Mouse (Mus musculus) kidney, embryonic 16.5 days (tissue): ENCODE data around the gene Tspan9. TPM values are rescaled to one million over a fixed set of nuclear protein-coding genes. Genes with fewer than 3 reads are reported as not detected.
A peak's percentile ranks its signal among the peaks of the same experiment; 100 is the strongest.

ENCODE experiments used
- ATAC-seq: fragments of 200-750 bp; cut with Nextera tagmentation; 2 replicates; pipeline ENCODE4 v1.8.0; 2017; ENCODE audit warnings: moderate TSS enrichment; ENCODE audit not compliant: low FRiP score, low TSS enrichment
- H3K27ac ChIP-seq: fragments of 300-500 bp; sonication (generic); 2 replicates; pipeline ENCODE4 v1.5.1; 2014; ENCODE audit warnings: low read length
- H3K27me3 ChIP-seq: fragments of 300-500 bp; sonication (generic); 2 replicates; pipeline ENCODE4 v1.6.1; 2014; ENCODE audit warnings: low read length, control low read depth, mixed read lengths; ENCODE audit not compliant: insufficient read depth
- H3K36me3 ChIP-seq: fragments of 300-500 bp; sonication (generic); 2 replicates; pipeline ENCODE4 v1.6.1; 2014; ENCODE audit warnings: low read length, control low read depth, mixed read lengths; ENCODE audit not compliant: insufficient read depth
- H3K4me1 ChIP-seq: fragments of 300-500 bp; sonication (generic); 2 replicates; pipeline ENCODE4 v1.6.1; 2014; ENCODE audit warnings: low read length, control low read depth, mixed read lengths; ENCODE audit not compliant: insufficient read depth
- H3K4me2 ChIP-seq: fragments of 300-500 bp; sonication (generic); replicated peaks from 2 replicates; pipeline ENCODE4 v1.6.1; 2014; ENCODE audit warnings: low read depth, low read length
- H3K4me3 ChIP-seq: fragments of 300-500 bp; sonication (generic); 2 replicates; pipeline ENCODE4 v1.5.1; 2014; ENCODE audit warnings: mild to moderate bottlenecking, low read length
- H3K9ac ChIP-seq: fragments of 300-500 bp; sonication (generic); replicated peaks from 2 replicates; pipeline ENCODE4 v1.6.1; 2014; ENCODE audit warnings: low read length
- H3K9me3 ChIP-seq: fragments of 300-500 bp; sonication (generic); 2 replicates; pipeline ENCODE4 v1.6.1; 2016; ENCODE audit warnings: low read length, control low read depth
- WGBS: fragments of 180-500 bp; shearing (Covaris S2); extraction: QIAGEN DNeasy Blood & Tissue Kit; methylation state at CpG from one replicate; pipeline ENCODE4 v1.1.7; 2014; 5-methylcytosine and 5-hydroxymethylcytosine counted together
- polyA plus RNA-seq: library from polyadenylated mRNA; unstranded; fragments of >200 nt; fragmentation: Nextera tagmentation; extraction: Ambion mirVana; gene quantifications from 2 replicates; pipeline ENCODE4 v1.2.1, GENCODE M21; 2015

Tspan9 gene
- polyA plus RNA-seq, 1 experiment from 2014 or later, result 147 TPM

- Histone ChIP-seq H3K4me3 (no peak overlapping the region), H3K27ac (peak overlapping the region; percentile 86; the same call in 1 of the 2 replicates), H3K9ac (0 out of 2 replicates have a peak overlapping the region, but pooled peaks have one; percentile 18), H3K4me1 (peaks cover 59% of the 10 kb centered on the region), H3K27me3 (no peaks in the 10 kb centered on the region), H3K36me3 (no peaks in the 10 kb centered on the region), H3K9me3 (no peaks in the 10 kb centered on the region), H3K4me2 (no peak overlapping the region)
- 32% methylated on average over 7 of the region's 7 CpGs for WGBS
- peak; percentile 46 for ATAC-seq
These were observed 31.6 kb downstream of the Tspan9 start for GRCm38 (mm10) chr6:128111784-128112183.

- H3K9ac ChIP-seq, result no peak overlapping the region
- H3K4me1 ChIP-seq, result peaks cover 79% of the 10 kb centered on the region
- WGBS, result 83% methylated on average over 7 of the region's 7 CpGs
- no peak overlapping the region for H3K4me3 ChIP-seq
- H3K9me3 ChIP-seq, result no peaks in the 10 kb centered on the region
- H3K4me2 ChIP-seq, result no peak overlapping the region
- H3K36me3 ChIP-seq, result no peaks in the 10 kb centered on the region
- no peaks in the 10 kb centered on the region for H3K27me3 ChIP-seq
- no peak for ATAC-seq
- no peak overlapping the region for H3K27ac ChIP-seq
These were observed 34.9 kb downstream of the Tspan9 start for GRCm38 (mm10) chr6:128108324-128109035.

GRCm38 (mm10) chr6:128107698-128108097 is 35.7 kb downstream of the Tspan9 start:
- H3K27me3 ChIP-seq, result no peaks in the 10 kb centered on the region
- H3K4me3 ChIP-seq, result no peak overlapping the region
- H3K9me3 ChIP-seq, result no peaks in the 10 kb centered on the region
- WGBS, result 58% methylated on average over 8 of the region's 8 CpGs
- H3K27ac ChIP-seq, result 0 out of 2 replicates have a peak overlapping the region, but pooled peaks have one; percentile 24
- H3K9ac ChIP-seq, result no peak overlapping the region
- H3K4me2 ChIP-seq, result no peak overlapping the region
- peaks cover 78% of the 10 kb centered on the region for H3K4me1 ChIP-seq
- no peaks in the 10 kb centered on the region for H3K36me3 ChIP-seq
- ATAC-seq, result no peak

DNA sequence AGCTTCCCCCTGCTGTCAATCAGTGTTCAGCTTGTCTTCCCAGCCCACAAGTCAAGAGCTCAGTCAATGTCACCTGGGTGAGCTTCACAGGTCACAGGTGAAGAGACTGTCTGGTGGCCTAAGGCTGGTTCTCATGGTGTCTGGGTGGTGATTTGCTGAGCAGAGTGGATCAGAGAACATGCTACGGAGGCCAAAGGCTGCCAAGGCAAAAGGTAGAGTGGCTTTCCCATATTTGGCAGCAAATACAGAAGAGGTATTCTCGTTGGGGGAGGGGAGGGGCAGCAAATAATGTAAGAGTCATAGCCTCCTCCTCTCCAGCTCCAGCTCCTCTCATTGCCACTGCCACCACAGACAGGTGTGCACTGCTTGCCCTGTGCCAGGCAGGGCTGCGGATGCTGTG is 37.2 kb downstream of the Tspan9 start:
- 0 out of 2 replicates have a peak overlapping the region, but pooled peaks have one; percentile 20 for H3K9ac ChIP-seq
- H3K27me3 ChIP-seq, result no peaks in the 10 kb centered on the region
- 71% methylated on average over 3 of the region's 3 CpGs for WGBS
- ATAC-seq, result no peak
- no peak overlapping the region for H3K4me2 ChIP-seq
- H3K9me3 ChIP-seq, result no peaks in the 10 kb centered on the region
- peak overlapping the region; percentile 88; the same call in 1 of the 2 replicates for H3K27ac ChIP-seq
- peaks cover 68% of the 10 kb centered on the region for H3K4me1 ChIP-seq
- H3K4me3 ChIP-seq, result no peak overlapping the region
- H3K36me3 ChIP-seq, result no peaks in the 10 kb centered on the region

GRCm38 (mm10) chr6:128104712-128105324 is 38.6 kb downstream of the Tspan9 start:
- H3K27ac ChIP-seq, result peak overlapping the region; percentile 88
- 55% methylated on average over 7 of the region's 7 CpGs for WGBS
- no peaks in the 10 kb centered on the region for H3K9me3 ChIP-seq
- peak; percentile 40 for ATAC-seq
- H3K27me3 ChIP-seq, result no peaks in the 10 kb centered on the region
- peak overlapping the region; percentile 20; the same call in 1 of the 2 replicates for H3K9ac ChIP-seq
- 0 out of 2 replicates have a peak overlapping the region, but pooled peaks have one; percentile 7 for H3K4me2 ChIP-seq
- H3K36me3 ChIP-seq, result no peaks in the 10 kb centered on the region
- no peak overlapping the region for H3K4me3 ChIP-seq
- H3K4me1 ChIP-seq, result peaks cover 68% of the 10 kb centered on the region

- WGBS, result 37% methylated on average over 5 of the region's 5 CpGs
These were observed 39.5 kb downstream of the Tspan9 start for GRCm38 (mm10) chr6:128103874-128104273.

DNA sequence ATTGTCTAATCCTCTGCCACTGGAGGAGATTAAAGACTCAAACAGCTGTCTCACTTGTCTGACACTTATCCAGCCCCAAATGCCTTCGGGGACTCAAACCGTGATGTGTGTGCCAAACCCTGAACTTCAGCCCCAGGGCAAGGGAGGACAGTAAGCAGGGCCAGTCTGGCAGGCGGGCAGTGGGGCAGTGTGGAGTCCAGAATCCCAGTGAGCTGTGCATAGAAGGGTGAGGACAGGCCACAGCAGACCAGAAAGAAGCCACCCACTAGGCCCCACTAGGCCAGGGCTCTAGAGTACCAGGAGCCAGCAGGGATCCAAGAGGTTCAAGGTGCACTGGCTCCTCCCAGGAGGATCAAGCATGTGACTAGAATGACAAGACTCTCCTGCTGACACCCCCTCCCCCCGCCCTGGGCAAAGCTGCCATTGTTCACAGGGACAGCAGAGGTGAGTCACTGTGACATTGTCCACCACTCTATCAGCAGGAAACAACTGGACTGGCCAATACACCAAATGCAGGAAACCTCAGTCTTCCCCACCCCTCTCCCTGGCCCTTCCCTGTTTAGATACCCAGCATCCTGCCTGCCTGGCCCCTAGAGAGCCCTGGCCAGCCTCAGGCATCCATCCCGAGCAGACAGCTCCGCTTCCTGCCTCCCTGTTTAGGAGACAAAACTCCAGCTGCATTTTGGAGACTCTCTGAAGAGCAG is 40.9 kb downstream of the Tspan9 start:
- ATAC-seq, result peak; percentile 65
- H3K36me3 ChIP-seq, result no peaks in the 10 kb centered on the region
- WGBS, result 51% methylated on average over 6 of the region's 6 CpGs

More at GRCm38 (mm10) chr6:128103874-128104273, 39.5 kb downstream of the Tspan9 start:
- no peaks in the 10 kb centered on the region for H3K27me3 ChIP-seq
- H3K27ac ChIP-seq, result peak overlapping the region; percentile 88
- no peaks in the 10 kb centered on the region for H3K36me3 ChIP-seq
- H3K4me1 ChIP-seq, result peaks cover 76% of the 10 kb centered on the region
- no peak overlapping the region for H3K9ac ChIP-seq
- no peak overlapping the region for H3K4me2 ChIP-seq
- ATAC-seq, result no peak
- H3K4me3 ChIP-seq, result no peak overlapping the region
- no peaks in the 10 kb centered on the region for H3K9me3 ChIP-seq

GRCm38 (mm10) chr6:128099871-128100270 is 43.5 kb downstream of the Tspan9 start:
- Histone ChIP-seq H3K36me3 (no peaks in the 10 kb centered on the region), H3K27me3 (no peaks in the 10 kb centered on the region), H3K9ac (no peak overlapping the region), H3K4me3 (no peak overlapping the region), H3K9me3 (no peaks in the 10 kb centered on the region), H3K27ac (peak overlapping the region; percentile 60), H3K4me1 (peaks cover 37% of the 10 kb centered on the region), H3K4me2 (no peak overlapping the region)
- WGBS, result 82% methylated on average over 5 of the region's 5 CpGs
- ATAC-seq, result no peak

More for the DNA sequence above, 40.9 kb downstream of the Tspan9 start:
- Histone ChIP-seq H3K27ac (peak overlapping the region; percentile 84), H3K27me3 (no peaks in the 10 kb centered on the region), H3K4me2 (no peak overlapping the region), H3K9ac (no peak overlapping the region), H3K9me3 (no peaks in the 10 kb centered on the region), H3K4me1 (peaks cover 63% of the 10 kb centered on the region), H3K4me3 (no peak overlapping the region)

- whole genome bisulfite sequencing, result 50% methylated on average over 9 of the region's 9 CpGs
- H3K9ac ChIP-seq, result 0 out of 2 replicates have a peak overlapping the region, but pooled peaks have one; percentile 32
- no peaks in the 10 kb centered on the region for H3K9me3 ChIP-seq
- no peak for ATAC-seq
- no peaks in the 10 kb centered on the region for H3K36me3 ChIP-seq
- no peaks in the 10 kb centered on the region for H3K27me3 ChIP-seq
- no peak overlapping the region for H3K4me3 ChIP-seq
- no peak overlapping the region; the same call in 1 of the 2 replicates for H3K27ac ChIP-seq
- H3K4me1 ChIP-seq, result peaks cover 30% of the 10 kb centered on the region
- no peak overlapping the region for H3K4me2 ChIP-seq
These were observed 44.2 kb downstream of the Tspan9 start for GRCm38 (mm10) chr6:128099190-128099589.
